Mouse (Mus musculus) heart, adult 2 months (tissue): Measurements from ENCODE around the gene Srd5a1. TPM values are rescaled to one million over a fixed set of nuclear protein-coding genes. Genes with fewer than 3 reads are reported as not detected.
"Not testable (repeated sequence)": the region's sequence is repeated elsewhere in the genome, so short reads cannot be mapped to it uniquely, and the experiment has no call there.

Source experiments
- DNase-seq, 2 experiments: peaks; one replicate each; pipeline ENCODE4 v3.0.0; 2021
- H3K27ac ChIP-seq: fragments of 200-600 bp; 2 replicates; pipeline ENCODE4 v1.8.1; 2022
- H3K27me3 ChIP-seq: fragments of 200-500 bp; 2 replicates; pipeline ENCODE4 v1.6.1; 2012; ENCODE audit warnings: mild to moderate bottlenecking, low read length, inconsistent platforms, mixed read lengths; ENCODE audit not compliant: control insufficient read depth, insufficient read depth
- H3K36me3 ChIP-seq: fragments of 200-500 bp; 2 replicates; pipeline ENCODE4 v1.6.1; 2012; ENCODE audit warnings: low read length, inconsistent platforms; ENCODE audit not compliant: control insufficient read depth, insufficient read depth
- H3K4me1 ChIP-seq: fragments of 200-500 bp; 2 replicates; pipeline ENCODE4 v1.6.1; 2011; ENCODE audit warnings: low read length; ENCODE audit not compliant: control insufficient read depth, insufficient read depth
- H3K4me3 ChIP-seq: fragments of 200-600 bp; 2 replicates; pipeline ENCODE4 v1.8.1; 2022
- H3K79me2 ChIP-seq: fragments of 200-500 bp; replicated peaks from 2 replicates; pipeline ENCODE4 v1.6.1; 2012; ENCODE audit warnings: mild to moderate bottlenecking, inconsistent platforms, low read length, moderate library complexity, mixed read lengths; ENCODE audit not compliant: control insufficient read depth, insufficient read depth
- H3K9ac ChIP-seq: fragments of 200-500 bp; 2 replicates; pipeline ENCODE4 v1.6.1; 2012; ENCODE audit warnings: low read depth, mild to moderate bottlenecking, control low read depth, inconsistent platforms, low read length, mixed read lengths
- CTCF ChIP-seq: fragments of 200-600 bp; IDR thresholded peaks from 2 replicates; pipeline ENCODE4 v1.8.1; 2022; ENCODE audit warnings: antibody characterized with exemption, mild to moderate bottlenecking, moderate library complexity
- EP300 ChIP-seq: fragments of 200-500 bp; IDR thresholded peaks from 2 replicates; pipeline ENCODE4 v1.6.1; 2011; ENCODE audit warnings: low read depth, low read length, control low read depth; ENCODE audit not compliant: insufficient read depth
- POLR2A ChIP-seq: fragments of 200-500 bp; IDR thresholded peaks from 2 replicates; pipeline ENCODE4 v1.6.1; 2011; ENCODE audit warnings: mild to moderate bottlenecking, low read depth, low read length, control low read depth; ENCODE audit not compliant: insufficient read depth
- WGBS: fragments of 180-500 bp; shearing (Covaris S2); methylation state at CpG from one replicate; pipeline ENCODE4 v1.1.7; 2018; 5-methylcytosine and 5-hydroxymethylcytosine counted together
- intact Hi-C: fragments of 180-260 bp; cut with DNase I; formaldehyde crosslinking; loops from one replicate; pipeline ENCODE4 v1.15.1; 2025
- polyA plus RNA-seq: library from polyadenylated mRNA; depleted of rRNA; stranded (reverse); fragments of >200 nt; gene quantifications from 2 replicates; pipeline ENCODE4 v1.2.3, GENCODE M21; 2012
- total RNA-seq, 2 experiments: library from RNA; stranded (reverse); gene quantifications; 2 replicates each; pipeline ENCODE4 v1.2.3; 2021

The Srd5a1 gene
- total and polyA plus RNA-seq, 3 experiments, result 0.64 to 1.3 (median 0.65) TPM

- no peak overlapping the region for H3K9ac ChIP-seq
- DNase-seq, result no peak
- H3K27ac ChIP-seq, result no peak overlapping the region
- no peak overlapping the region for H3K4me3 ChIP-seq
- intact Hi-C loops, result no loop called here
- no peaks in the 10 kb centered on the region for H3K79me2 ChIP-seq
- TF ChIP-seq CTCF, result no peak
- no peak for TF ChIP-seq EP300
- TF ChIP-seq POLR2A, result no peak
- H3K36me3 ChIP-seq, result no peaks in the 10 kb centered on the region
- no peaks in the 10 kb centered on the region for H3K27me3 ChIP-seq
- WGBS, result 87% methylated on average over 6 of the region's 6 CpGs
- H3K4me1 ChIP-seq, result no peaks in the 10 kb centered on the region
Observed at GRCm38 (mm10) chr13:69638108-69638626, 26.9 kb upstream of the Srd5a1 start.

GRCm38 (mm10) chr13:69637657-69638056, 26.4 kb upstream of the Srd5a1 start:
- no peak overlapping the region for H3K9ac ChIP-seq
- DNase-seq, result no peak
- no peaks in the 10 kb centered on the region for H3K27me3 ChIP-seq
- intact Hi-C loops, result no loop called here
- H3K4me1 ChIP-seq, result no peaks in the 10 kb centered on the region
- no peaks in the 10 kb centered on the region for H3K36me3 ChIP-seq
- H3K27ac ChIP-seq, result no peak overlapping the region
- no peaks in the 10 kb centered on the region for H3K79me2 ChIP-seq
- no peak for TF ChIP-seq CTCF
- TF ChIP-seq POLR2A, result no peak
- no peak for TF ChIP-seq EP300
- 79% methylated on average over 9 of the region's 9 CpGs for WGBS
- no peak overlapping the region for H3K4me3 ChIP-seq

- Histone ChIP-seq H3K27ac (no peak overlapping the region), H3K4me3 (no peak overlapping the region), H3K27me3 (no peaks in the 10 kb centered on the region), H3K36me3 (no peaks in the 10 kb centered on the region), H3K9ac (no peak overlapping the region), H3K4me1 (no peaks in the 10 kb centered on the region), H3K79me2 (no peaks in the 10 kb centered on the region)
- DNase-seq, result no peak
- WGBS, result 73% methylated on average over 6 of the region's 6 CpGs
- TF ChIP-seq POLR2A, result no peak
- TF ChIP-seq EP300, result no peak
- no peak for TF ChIP-seq CTCF
- intact Hi-C loops, result no loop called here
Observed at GRCm38 (mm10) chr13:69636816-69637215, 25.6 kb upstream of the Srd5a1 start.

DNA sequence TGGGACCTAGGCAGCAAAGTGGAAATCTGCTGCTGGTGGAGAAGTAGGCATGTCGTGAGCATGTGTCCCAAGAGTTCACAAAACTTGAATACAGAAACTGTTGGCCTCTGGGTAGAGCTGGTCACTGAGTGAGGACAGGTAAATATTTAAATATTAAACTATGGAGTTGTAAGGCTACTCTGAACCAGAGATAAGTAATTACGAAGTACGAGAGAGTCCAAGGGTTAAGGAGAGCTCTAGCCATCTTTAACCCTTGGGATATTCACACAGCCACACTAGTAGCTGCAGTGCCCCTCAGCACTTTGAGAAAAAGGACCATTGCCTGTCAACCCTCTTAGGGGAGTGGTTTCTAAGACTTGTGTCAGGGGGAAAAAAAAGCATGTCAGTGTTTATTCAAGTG, 25.1 kb upstream of the Srd5a1 start:
- intact Hi-C loops, result no loop called here
- Histone ChIP-seq H3K36me3 (no peaks in the 10 kb centered on the region), H3K27ac (no peak overlapping the region), H3K27me3 (no peaks in the 10 kb centered on the region), H3K79me2 (no peaks in the 10 kb centered on the region), H3K4me3 (no peak overlapping the region), H3K4me1 (no peaks in the 10 kb centered on the region), H3K9ac (no peak overlapping the region)
- DNase-seq, result no peak
- 79% methylated on average over 3 of the region's 3 CpGs for WGBS
- TF ChIP-seq EP300 (no peak), CTCF (no peak), POLR2A (no peak)

GRCm38 (mm10) chr13:69635836-69636235, 24.6 kb upstream of the Srd5a1 start:
- WGBS, result 95% methylated on average over 7 of the region's 7 CpGs
- H3K27me3 ChIP-seq, H3K4me1 ChIP-seq, intact Hi-C loops, H3K4me3 ChIP-seq, DNase-seq, H3K36me3 ChIP-seq, H3K27ac ChIP-seq, H3K79me2 ChIP-seq, H3K9ac ChIP-seq: not testable (repeated sequence)

DNA sequence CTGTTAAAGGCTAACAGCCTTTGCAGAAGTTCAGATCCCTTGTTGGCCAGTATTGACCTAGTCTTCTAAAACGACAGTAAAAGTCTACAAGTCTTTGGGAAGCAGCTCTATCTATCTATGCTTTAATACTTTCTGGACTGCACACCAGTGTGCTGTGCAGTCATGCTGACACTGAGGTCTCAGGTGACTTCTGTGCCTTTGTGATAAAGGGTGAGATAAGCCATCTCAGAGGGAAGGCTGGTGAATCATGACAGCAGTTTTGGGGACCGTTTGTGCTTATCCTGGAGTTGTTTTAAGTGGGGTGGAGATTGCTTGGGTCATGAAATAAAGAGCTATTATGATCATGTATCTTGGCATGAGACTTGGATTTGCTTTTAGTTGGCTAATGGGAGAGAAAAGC, 22.7 kb upstream of the Srd5a1 start:
- intact Hi-C loops, result no loop called here
- no peak overlapping the region for H3K4me3 ChIP-seq
- H3K36me3 ChIP-seq, result no peaks in the 10 kb centered on the region

More for the DNA sequence above, 22.7 kb upstream of the Srd5a1 start:
- no peak overlapping the region for H3K27ac ChIP-seq
- H3K27me3 ChIP-seq, result no peaks in the 10 kb centered on the region
- no peak for DNase-seq
- WGBS, result 90% methylated on average over 2 of the region's 2 CpGs
- H3K79me2 ChIP-seq, result no peaks in the 10 kb centered on the region
- no peak for TF ChIP-seq POLR2A
- TF ChIP-seq EP300, result no peak
- TF ChIP-seq CTCF, result no peak
- H3K4me1 ChIP-seq, result no peaks in the 10 kb centered on the region
- H3K9ac ChIP-seq, result no peak overlapping the region
